Mouse (Mus musculus) spleen, postnatal 0 days (tissue): ENCODE data around the gene Kctd5. TPM values are rescaled to one million over a fixed set of nuclear protein-coding genes. Genes with fewer than 3 reads are reported as not detected.

Experiments used
- polyA plus RNA-seq: library from polyadenylated mRNA; unstranded; fragments of >200 nt; fragmentation: Nextera tagmentation; extraction: Ambion mirVana; gene quantifications from 2 replicates; pipeline ENCODE4 v1.2.1, GENCODE M21; 2015

Gene Kctd5
- 16.6 and 18.2 TPM in 2 replicates for polyA plus RNA-seq

DNA sequence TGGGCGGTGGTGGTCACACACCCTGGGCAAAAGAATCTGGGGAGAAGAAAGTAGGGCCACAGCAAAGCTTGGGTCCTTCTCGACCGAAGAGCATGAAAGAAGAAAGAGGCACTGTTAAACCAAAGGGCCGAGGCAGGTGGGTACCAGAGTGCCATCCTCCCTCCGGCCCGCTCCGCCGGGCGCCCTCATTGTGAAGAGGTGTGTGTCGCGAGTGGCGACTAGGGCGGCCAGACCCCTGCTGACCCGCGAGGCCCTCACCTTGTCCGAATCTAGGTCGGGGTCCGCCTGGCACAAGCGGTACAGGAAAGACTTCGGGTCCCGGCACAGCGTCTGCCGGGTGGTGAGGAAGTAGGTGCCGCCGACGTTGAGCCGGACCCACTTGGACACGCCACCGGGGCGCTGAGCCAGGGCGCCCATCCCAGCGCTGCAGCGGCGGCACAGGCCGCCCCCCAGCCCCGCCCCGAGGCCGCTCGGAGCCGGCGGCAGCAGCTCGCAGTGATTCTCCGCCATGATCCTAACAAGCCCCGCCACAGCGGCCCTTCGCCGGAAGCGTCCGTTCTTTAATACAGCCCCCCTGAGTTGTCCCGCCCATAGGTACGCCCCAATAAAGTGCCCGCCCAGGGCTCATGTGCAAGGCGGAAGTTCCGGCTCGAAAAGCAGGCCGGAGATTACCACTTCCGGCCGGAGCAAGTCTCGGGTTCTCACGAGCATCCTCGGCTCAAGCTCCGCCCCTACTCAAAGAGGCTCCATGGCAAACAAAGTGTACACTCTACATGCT is at the start of gene Kctd5:
TSS of gene Kctd5 (minus strand) at position 567 of the 778 bp plus-strand sequence.

DNA sequence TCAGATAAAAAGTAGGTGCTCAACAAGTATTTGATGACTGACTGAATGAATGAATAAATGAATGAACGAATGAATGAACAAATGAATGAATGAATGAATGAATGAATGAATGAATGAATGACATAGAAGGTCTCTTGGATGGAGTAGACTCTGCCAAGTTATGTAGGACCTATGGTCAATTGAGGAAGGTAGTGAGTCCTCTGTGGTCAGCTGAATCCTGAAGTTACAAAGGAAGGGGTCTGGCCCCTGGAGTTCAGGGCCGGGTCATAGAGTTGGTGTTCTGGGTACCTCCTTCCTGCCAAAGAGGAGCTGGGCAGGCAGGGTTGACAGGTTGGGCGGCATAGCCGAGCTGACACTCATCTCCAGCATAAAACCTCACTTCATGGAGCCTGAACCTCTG is 35.4 kb downstream of the Kctd5 start, which contains the start of gene Prss27:
TSS of gene Prss27 (plus strand) at position 301 of the 400 bp plus-strand sequence.

GRCm38 (mm10) chr17:23997901-23998300 is 75.4 kb downstream of the Kctd5 start, which contains the start of gene Prss22:
TSS of gene Prss22 (minus strand) at chr17:23998100.

Other genes starting within 250 kb of the Kctd5 start
- 632 and 659 TPM in 2 replicates for gene Elob, start 244.3 kb downstream of the Kctd5 start, polyA plus RNA-seq
- not detected in 2 replicates for gene Prss33, start 237.4 kb downstream of the Kctd5 start, polyA plus RNA-seq
- not detected in 2 replicates for gene Prss32, start 229.6 kb downstream of the Kctd5 start, polyA plus RNA-seq
- gene Prss41, start 229.3 kb downstream of the Kctd5 start, polyA plus RNA-seq = not detected in 2 replicates
- not detected in 2 replicates for gene Prss21, start 205.4 kb downstream of the Kctd5 start, polyA plus RNA-seq
- not detected in 2 replicates for gene Dcpp1, start 192.6 kb downstream of the Kctd5 start, polyA plus RNA-seq
- not detected in 2 replicates for gene Dcpp2, start 192.6 kb downstream of the Kctd5 start, polyA plus RNA-seq
- not detected in 2 replicates for gene Dcpp3, start 156.0 kb downstream of the Kctd5 start, polyA plus RNA-seq
- gene Sbp, start 131.8 kb downstream of the Kctd5 start, polyA plus RNA-seq = not detected in 2 replicates
- not detected in 2 replicates for gene Sbpl, start 118.2 kb downstream of the Kctd5 start, polyA plus RNA-seq
- gene Prss30, start 92.9 kb downstream of the Kctd5 start, polyA plus RNA-seq = 0.20 and 0.36 TPM in 2 replicates
- gene Prss22, start 75.4 kb downstream of the Kctd5 start, polyA plus RNA-seq = not detected in 2 replicates
- not detected in 2 replicates for gene Prss27, start 35.3 kb downstream of the Kctd5 start, polyA plus RNA-seq
- 27.5 and 31.2 TPM in 2 replicates for gene Pdpk1, start 77.4 kb upstream of the Kctd5 start, polyA plus RNA-seq
- gene Amdhd2, start 90.3 kb upstream of the Kctd5 start, polyA plus RNA-seq = 31.1 and 32.9 TPM in 2 replicates
- 366 and 394 TPM in 2 replicates for gene Atp6v0c, start 96.2 kb upstream of the Kctd5 start, polyA plus RNA-seq
- gene Tbc1d24, start 132.1 kb upstream of the Kctd5 start, polyA plus RNA-seq = 6.1 and 6.8 TPM in 2 replicates
- 2.1 and 2.3 TPM in 2 replicates for gene Ntn3, start 136.0 kb upstream of the Kctd5 start, polyA plus RNA-seq
- gene Tedc2, start 147.4 kb upstream of the Kctd5 start, polyA plus RNA-seq = 11.2 and 11.8 TPM in 2 replicates
- 62.5 and 70.6 TPM in 2 replicates for gene Ccnf, start 178.0 kb upstream of the Kctd5 start, polyA plus RNA-seq